Mouse (Mus musculus): ENCODE results near the gene Map3k10. TPM values are rescaled to one million over a fixed set of nuclear protein-coding genes. Genes with fewer than 3 reads are reported as not detected.

The Map3k10 gene
- polyA plus RNA-seq, 1 experiment from 2014 or later: 3.8 TPM

DNA sequence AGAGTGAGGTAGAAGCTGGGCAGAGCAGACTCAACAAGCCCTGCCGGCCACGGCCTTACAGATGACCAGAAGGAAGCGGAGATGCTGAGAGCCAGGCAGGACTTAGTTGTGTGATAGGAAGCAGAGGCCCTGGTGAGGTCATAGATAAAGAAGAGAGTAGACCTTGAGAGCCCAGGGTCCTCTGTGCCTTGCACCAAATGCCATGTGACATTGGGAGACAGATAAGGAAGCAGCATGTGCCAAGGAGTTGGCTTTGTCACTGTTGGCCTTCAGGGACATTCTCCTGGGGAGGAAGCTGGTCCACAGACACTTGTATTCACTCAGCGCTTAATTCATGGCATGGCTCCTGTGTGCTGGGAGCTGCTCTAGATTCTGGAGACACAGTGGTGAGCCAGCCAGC is 65.1 kb downstream of the Map3k10 start:
- H3K4me2 ChIP-seq (ENCODE audit: low read length): peak overlapping the region; percentile 2; the same call in 1 of the 2 replicates
- no peaks in the 10 kb centered on the region for H3K9me3 ChIP-seq (ENCODE audit: control insufficient read depth, low read length)
- H3K27ac ChIP-seq (replicated peaks in 1 of 2; ENCODE audit: control insufficient read depth in 1 of 2, insufficient read depth in 1 of 2, low read depth in 2 of 2, low read length in 2 of 2): peak overlapping the region; percentile 55 to 72; a peak in 3 of 4 replicates
- H3K27me3 ChIP-seq (ENCODE audit: control insufficient read depth, insufficient read depth, low read length): no peaks in the 10 kb centered on the region
- H3K4me3 ChIP-seq (ENCODE audit: control insufficient read depth in 1 of 2, insufficient read depth in 1 of 2, low read depth in 1 of 2, low read length in 2 of 2): no peak overlapping the region
- peaks cover 52 to 72% of the 10 kb centered on the region in 2 experiments for H3K4me1 ChIP-seq (ENCODE audit: control insufficient read depth in 2 of 2, insufficient read depth in 2 of 2, low read length in 2 of 2)
- no peak overlapping the region for H3K9ac ChIP-seq (ENCODE audit: low read length)
- peak; percentile 52; the same call in 1 of the 2 replicates for ATAC-seq (ENCODE audit: insufficient number of reproducible peaks, insufficient read depth, low FRiP score, low read depth)
- H3K36me3 ChIP-seq (ENCODE audit: control insufficient read depth, insufficient read depth, low read length): peaks cover 22% of the 10 kb centered on the region
- WGBS: 13% methylated on average over 4 of the region's 4 CpGs

DNA sequence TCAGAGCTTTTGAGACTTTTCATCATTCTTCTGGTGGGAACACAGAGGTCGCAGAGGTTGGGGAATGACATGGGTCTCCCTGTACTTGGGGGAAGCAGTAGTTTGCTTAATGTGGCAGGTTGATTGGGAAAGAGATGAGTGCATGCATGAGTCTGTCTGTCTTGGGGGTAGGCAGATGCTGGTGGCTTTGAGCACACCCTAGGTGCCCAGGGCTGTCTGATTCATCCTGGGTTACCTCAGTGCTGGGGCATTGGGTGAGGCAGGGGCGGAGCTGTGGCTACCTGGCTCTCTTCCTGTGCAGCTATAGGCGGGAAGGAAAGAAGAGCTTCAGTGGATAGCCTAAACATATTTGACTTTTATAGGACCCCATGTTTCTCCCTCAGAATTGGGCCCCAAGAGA is 66.3 kb downstream of the Map3k10 start:
- H3K4me1 ChIP-seq (ENCODE audit: control insufficient read depth in 2 of 2, insufficient read depth in 2 of 2, low read length in 2 of 2): peaks cover 53 to 71% of the 10 kb centered on the region in 2 experiments
- H3K9me3 ChIP-seq (ENCODE audit: control insufficient read depth, low read length): no peaks in the 10 kb centered on the region
- peak overlapping the region in 1 of 2 experiments; percentile 62; a peak in 2 of 4 replicates for H3K27ac ChIP-seq (replicated peaks in 1 of 2; ENCODE audit: control insufficient read depth in 1 of 2, insufficient read depth in 1 of 2, low read depth in 2 of 2, low read length in 2 of 2)
- no peak for ATAC-seq (ENCODE audit: insufficient number of reproducible peaks, insufficient read depth, low FRiP score, low read depth)
- H3K4me3 ChIP-seq (ENCODE audit: control insufficient read depth in 1 of 2, insufficient read depth in 1 of 2, low read depth in 1 of 2, low read length in 2 of 2): no peak overlapping the region
- H3K36me3 ChIP-seq (ENCODE audit: control insufficient read depth, insufficient read depth, low read length): peaks cover 22% of the 10 kb centered on the region
- WGBS: 97% methylated on average over 3 of the region's 3 CpGs
- H3K27me3 ChIP-seq (ENCODE audit: control insufficient read depth, insufficient read depth, low read length): no peaks in the 10 kb centered on the region
- H3K9ac ChIP-seq (ENCODE audit: low read length): peak overlapping the region; percentile 45
- H3K4me2 ChIP-seq (ENCODE audit: low read length): no peak overlapping the region

DNA sequence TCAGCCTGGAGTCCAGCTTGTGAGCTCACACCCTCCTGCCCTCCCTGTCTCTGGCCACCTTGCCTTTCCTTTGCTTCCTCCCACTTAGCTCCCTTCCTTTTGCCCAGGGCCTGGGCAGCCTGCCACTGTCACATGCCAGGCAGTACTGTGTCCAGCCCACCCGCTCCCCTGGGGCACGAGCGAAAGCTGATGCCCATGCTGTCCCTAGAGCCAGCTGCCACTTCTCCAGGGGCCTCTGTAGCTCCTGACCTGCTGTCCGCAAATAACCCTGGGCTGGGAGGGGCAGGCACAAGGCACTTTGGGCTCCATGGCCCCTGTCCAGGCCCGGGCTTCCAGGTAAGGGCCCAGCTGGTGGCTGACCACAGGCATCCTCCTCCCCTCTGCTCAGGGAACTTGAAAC is 66.8 kb downstream of the Map3k10 start:
- H3K9ac ChIP-seq (ENCODE audit: low read length): peak overlapping the region; percentile 45
- peak overlapping the region in 1 of 2 experiments; percentile 62; a peak in 2 of 4 replicates for H3K27ac ChIP-seq (replicated peaks in 1 of 2; ENCODE audit: control insufficient read depth in 1 of 2, insufficient read depth in 1 of 2, low read depth in 2 of 2, low read length in 2 of 2)
- no peaks in the 10 kb centered on the region for H3K9me3 ChIP-seq (ENCODE audit: control insufficient read depth, low read length)
- peaks cover 51 to 71% of the 10 kb centered on the region in 2 experiments for H3K4me1 ChIP-seq (ENCODE audit: control insufficient read depth in 2 of 2, insufficient read depth in 2 of 2, low read length in 2 of 2)
- H3K27me3 ChIP-seq (ENCODE audit: control insufficient read depth, insufficient read depth, low read length): no peaks in the 10 kb centered on the region
- 0 out of 2 replicates have a peak overlapping the region, but pooled peaks have one; percentile 8 for H3K4me2 ChIP-seq (ENCODE audit: low read length)
- peaks cover 22% of the 10 kb centered on the region for H3K36me3 ChIP-seq (ENCODE audit: control insufficient read depth, insufficient read depth, low read length)
- H3K4me3 ChIP-seq (ENCODE audit: control insufficient read depth in 1 of 2, insufficient read depth in 1 of 2, low read depth in 1 of 2, low read length in 2 of 2): no peak overlapping the region
- peak; percentile 37; the same call in 1 of the 2 replicates for ATAC-seq (ENCODE audit: insufficient number of reproducible peaks, insufficient read depth, low FRiP score, low read depth)
- 32% methylated on average over 5 of the region's 5 CpGs for WGBS

DNA sequence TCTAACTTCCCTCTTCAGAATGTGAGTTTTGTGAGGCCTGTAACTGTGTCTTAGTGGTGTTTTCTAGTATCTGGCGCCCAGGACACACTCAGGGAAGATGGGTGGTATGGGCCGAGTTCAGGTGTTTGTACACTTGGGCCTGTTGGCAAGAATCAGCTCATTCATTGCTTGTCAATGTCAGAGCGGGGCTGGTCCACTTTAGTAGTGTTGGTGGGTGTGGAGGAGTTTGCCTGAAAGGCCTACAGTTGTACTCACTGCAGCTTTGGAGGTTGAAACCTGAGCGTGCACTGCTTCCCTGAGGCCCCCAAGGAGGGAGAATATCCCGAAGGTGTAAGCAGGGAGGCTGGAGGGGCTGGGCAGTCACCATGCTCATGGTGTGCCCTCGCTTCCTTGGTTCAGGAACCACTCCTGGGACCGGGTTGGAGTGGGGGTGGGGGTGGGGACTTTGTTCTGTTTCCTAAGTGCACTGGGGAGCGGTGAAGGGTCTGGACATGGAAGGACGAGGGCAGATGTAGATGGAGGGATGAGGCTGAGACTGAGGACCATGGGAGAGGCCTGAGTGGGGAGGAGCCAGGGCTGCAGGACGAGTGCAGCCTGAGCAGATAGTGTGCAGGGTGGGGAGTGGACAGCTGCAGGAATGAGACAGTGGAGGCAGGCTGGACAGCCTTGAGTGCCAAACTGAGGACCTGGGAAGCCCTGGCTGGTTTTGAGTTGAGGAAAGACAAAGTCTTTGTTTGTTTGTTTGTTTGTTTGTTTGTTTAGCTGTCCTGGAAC is 67.7 kb downstream of the Map3k10 start:
- Histone ChIP-seq H3K9me3 (ENCODE audit: control insufficient read depth, low read length) (no peaks in the 10 kb centered on the region), H3K27ac (replicated peaks in 1 of 2; ENCODE audit: control insufficient read depth in 1 of 2, insufficient read depth in 1 of 2, low read depth in 2 of 2, low read length in 2 of 2) (peak overlapping the region in 1 of 2 experiments; percentile 62; a peak in 3 of 4 replicates), H3K4me2 (ENCODE audit: low read length) (no peak overlapping the region), H3K9ac (ENCODE audit: low read length) (peak overlapping the region; percentile 2; the same call in 1 of the 2 replicates), H3K4me3 (ENCODE audit: control insufficient read depth in 1 of 2, insufficient read depth in 1 of 2, low read depth in 1 of 2, low read length in 2 of 2) (no peak overlapping the region), H3K36me3 (ENCODE audit: control insufficient read depth, insufficient read depth, low read length) (peaks cover 19% of the 10 kb centered on the region), H3K4me1 (ENCODE audit: control insufficient read depth in 2 of 2, insufficient read depth in 2 of 2, low read length in 2 of 2) (peaks cover 54 to 76% of the 10 kb centered on the region in 2 experiments), H3K27me3 (ENCODE audit: control insufficient read depth, insufficient read depth, low read length) (no peaks in the 10 kb centered on the region)
- ATAC-seq (ENCODE audit: insufficient number of reproducible peaks, insufficient read depth, low FRiP score, low read depth): no peak; the same call in 1 of the 2 replicates
- 56% methylated on average over 10 of the region's 10 CpGs for WGBS

Other genes with a start within 250 kb of the Map3k10 start
- 0.15 and 0.20 TPM in 2 replicates for gene Sptbn4, start 226.9 kb downstream of the Map3k10 start, polyA plus RNA-seq (2014; fragmentation: Nextera tagmentation; extraction: Ambion mirVana)
- 49.7 and 57.9 TPM in 2 replicates for gene Blvrb, start 226.6 kb downstream of the Map3k10 start, polyA plus RNA-seq (2014; fragmentation: Nextera tagmentation; extraction: Ambion mirVana)
- gene Sertad3, start 200.8 kb downstream of the Map3k10 start, polyA plus RNA-seq (2014; fragmentation: Nextera tagmentation; extraction: Ambion mirVana): 15.7 and 19.4 TPM in 2 replicates
- 34.5 and 34.8 TPM in 2 replicates for gene Sertad1, start 187.7 kb downstream of the Map3k10 start, polyA plus RNA-seq (2014; fragmentation: Nextera tagmentation; extraction: Ambion mirVana)
- 0.58 and 0.59 TPM in 2 replicates for gene Prx, start 175.3 kb downstream of the Map3k10 start, polyA plus RNA-seq (2014; fragmentation: Nextera tagmentation; extraction: Ambion mirVana)
- gene Hipk4, start 151.3 kb downstream of the Map3k10 start, polyA plus RNA-seq (2014; fragmentation: Nextera tagmentation; extraction: Ambion mirVana): 0.24 and 0.26 TPM in 2 replicates
- 54.5 and 61.7 TPM in 2 replicates for gene Pld3, start 121.4 kb downstream of the Map3k10 start, polyA plus RNA-seq (2014; fragmentation: Nextera tagmentation; extraction: Ambion mirVana)
- 31.0 TPM in 2 replicates for gene 2310022A10Rik, start 121.4 kb downstream of the Map3k10 start, polyA plus RNA-seq (2014; fragmentation: Nextera tagmentation; extraction: Ambion mirVana)
- gene Akt2, start 83.0 kb downstream of the Map3k10 start, polyA plus RNA-seq (2014; fragmentation: Nextera tagmentation; extraction: Ambion mirVana): 66.5 and 76.0 TPM in 2 replicates
- 0.32 TPM in 1 of 2 replicates, not detected in the other for gene Ttc9b, start 20.7 kb downstream of the Map3k10 start, polyA plus RNA-seq (2014; fragmentation: Nextera tagmentation; extraction: Ambion mirVana)
- 2.2 and 2.5 TPM in 2 replicates for gene Zfp607b, start 14.7 kb upstream of the Map3k10 start, polyA plus RNA-seq (2014; fragmentation: Nextera tagmentation; extraction: Ambion mirVana)
- 16.9 and 17.9 TPM in 2 replicates for gene Zfp60, start 56.8 kb upstream of the Map3k10 start, polyA plus RNA-seq (2014; fragmentation: Nextera tagmentation; extraction: Ambion mirVana)
- gene Zfp626, start 132.6 kb upstream of the Map3k10 start, polyA plus RNA-seq (2014; fragmentation: Nextera tagmentation; extraction: Ambion mirVana): 1.2 TPM in 2 replicates
- gene Zfp59, start 164.0 kb upstream of the Map3k10 start, polyA plus RNA-seq (2014; fragmentation: Nextera tagmentation; extraction: Ambion mirVana): 5.2 and 6.7 TPM in 2 replicates
- gene Zfp607a, start 182.9 kb upstream of the Map3k10 start, polyA plus RNA-seq (2014; fragmentation: Nextera tagmentation; extraction: Ambion mirVana): 3.5 and 3.8 TPM in 2 replicates

All from heart, embryonic 14.5 days (tissue).